Mouse (Mus musculus) layer of hippocampus, adult 18-20 months (tissue): ENCODE results near the gene Dytn. TPM values are rescaled to one million over a fixed set of nuclear protein-coding genes. Genes with fewer than 3 reads are reported as not detected.
"Not testable (repeated sequence)": the region's sequence is repeated elsewhere in the genome, so short reads cannot be mapped to it uniquely, and the experiment has no call there.

ENCODE experiments used
- DNase-seq, 2 experiments: peaks; one replicate each; pipeline ENCODE4 v3.0.0; 2022; ENCODE audit warnings: low spot score in 2 of 2
- long read RNA-seq: library from polyadenylated mRNA; stranded (forward); transcript quantifications from one replicate; pipeline ENCODE4 v2.0.0, GENCODE M21; 2021
- total RNA-seq, 2 experiments: library from RNA; stranded (reverse); gene quantifications; 2 replicates each; pipeline ENCODE4 v1.2.3; 2021

Dytn gene
- under 1 TPM in 1 of 2 experiments, not detected in 1; 0.12 TPM for total RNA-seq
- long read RNA-seq, result 0 reads

- no peak for DNase-seq
Observed at GRCm38 (mm10) chr1:63686827-63687226, at the start of gene Dytn. Dytn (minus strand) TSS chr1:63686927.

- DNase-seq, result peak; percentile 83 to 96
Observed at GRCm38 (mm10) chr1:63730240-63730771, 43.6 kb upstream of the Dytn start, which contains the start of the genes Mdh1b and Fastkd2. Mdh1b (minus strand) TSS chr1:63730318. Fastkd2 (plus strand) TSS chr1:63730614.

- peak in 1 of 2 experiments; percentile 1 for DNase-seq
Observed at GRCm38 (mm10) chr1:63729796-63730195, 43.1 kb upstream of the Dytn start.

GRCm38 (mm10) chr1:63720161-63720560, 33.4 kb upstream of the Dytn start:
- peak in 1 of 2 experiments; percentile 5 for DNase-seq

GRCm38 (mm10) chr1:63708876-63709275, 22.1 kb upstream of the Dytn start:
- no peak for DNase-seq

GRCm38 (mm10) chr1:63705733-63706132, 19.0 kb upstream of the Dytn start:
- DNase-seq, result no peak

- no peak for DNase-seq
Observed at GRCm38 (mm10) chr1:63696861-63697260, 10.1 kb upstream of the Dytn start.

GRCm38 (mm10) chr1:63675975-63676374, 10.8 kb downstream of the Dytn start:
- no peak for DNase-seq

GRCm38 (mm10) chr1:63668852-63669160, 17.9 kb downstream of the Dytn start:
- DNase-seq, result peak in 1 of 2 experiments; percentile 54

- peak in 1 of 2 experiments; percentile 4 for DNase-seq
Observed at GRCm38 (mm10) chr1:63667949-63668851, 18.5 kb downstream of the Dytn start.

- DNase-seq, result no peak
Observed at GRCm38 (mm10) chr1:63667201-63667948, 19.4 kb downstream of the Dytn start.

- DNase-seq, result no peak
Observed at GRCm38 (mm10) chr1:63666089-63666488, 20.6 kb downstream of the Dytn start.

- peak; percentile 13 to 63 for DNase-seq
Observed at GRCm38 (mm10) chr1:63659591-63659990, 27.1 kb downstream of the Dytn start.

- DNase-seq, result peak; percentile 22 to 75
Observed at GRCm38 (mm10) chr1:63658016-63658415, 28.7 kb downstream of the Dytn start.

GRCm38 (mm10) chr1:63639921-63640320, 46.8 kb downstream of the Dytn start:
- DNase-seq, result no peak

GRCm38 (mm10) chr1:63630390-63630789, 56.3 kb downstream of the Dytn start:
- not testable (repeated sequence) for DNase-seq

GRCm38 (mm10) chr1:63628211-63628610, 58.5 kb downstream of the Dytn start:
- DNase-seq, result no peak

- no peak for DNase-seq
Observed at GRCm38 (mm10) chr1:63615668-63616067, 71.1 kb downstream of the Dytn start, which contains the start of gene Gm39653. Gm39653 (plus strand) TSS chr1:63615968.

- no peak for DNase-seq
Observed at GRCm38 (mm10) chr1:63614594-63614993, 72.1 kb downstream of the Dytn start.

GRCm38 (mm10) chr1:63609613-63610012, 77.1 kb downstream of the Dytn start:
- no peak for DNase-seq

GRCm38 (mm10) chr1:63603870-63604500, 82.7 kb downstream of the Dytn start:
- DNase-seq, result no peak
